Mouse (Mus musculus) kidney, adult 11 months (tissue): Measurements from ENCODE around the gene Zbtb38.
A peak's percentile ranks its signal among the peaks of the same experiment; 100 is the strongest.

ENCODE experiments used
- DNase-seq: peaks from one replicate; pipeline ENCODE4 v3.0.0; 2022

Zbtb38 gene

GRCm38 (mm10) chr9:96752603-96753114 is at the start of gene Zbtb38:
Gene Zbtb38 (minus strand): TSS chr9:96752831.
- DNase-seq, result peak; percentile 78

GRCm38 (mm10) chr9:96800131-96800825 is 47.6 kb upstream of the Zbtb38 start:
- no peak for DNase-seq

GRCm38 (mm10) chr9:96797311-96797710 is 44.7 kb upstream of the Zbtb38 start:
- no peak for DNase-seq

GRCm38 (mm10) chr9:96795399-96795928 is 42.8 kb upstream of the Zbtb38 start:
- no peak for DNase-seq

- DNase-seq, result no peak
Observed at GRCm38 (mm10) chr9:96794601-96795000, 42.0 kb upstream of the Zbtb38 start.

- DNase-seq, result no peak
Observed at GRCm38 (mm10) chr9:96792543-96792942, 39.9 kb upstream of the Zbtb38 start.

- no peak for DNase-seq
Observed at GRCm38 (mm10) chr9:96790389-96791007, 37.9 kb upstream of the Zbtb38 start.

- DNase-seq, result no peak
Observed at GRCm38 (mm10) chr9:96789906-96790305, 37.3 kb upstream of the Zbtb38 start.

GRCm38 (mm10) chr9:96787797-96788196 is 35.2 kb upstream of the Zbtb38 start:
- peak; percentile 38 for DNase-seq

GRCm38 (mm10) chr9:96785871-96786342 is 33.3 kb upstream of the Zbtb38 start:
- DNase-seq, result peak; percentile 18

- no peak for DNase-seq
Observed at GRCm38 (mm10) chr9:96785187-96785586, 32.6 kb upstream of the Zbtb38 start.

- no peak for DNase-seq
Observed at GRCm38 (mm10) chr9:96783667-96784066, 31.0 kb upstream of the Zbtb38 start.

GRCm38 (mm10) chr9:96783258-96783657 is 30.6 kb upstream of the Zbtb38 start:
- DNase-seq, result no peak

- DNase-seq, result no peak
Observed at GRCm38 (mm10) chr9:96782062-96782461, 29.4 kb upstream of the Zbtb38 start.

GRCm38 (mm10) chr9:96773146-96773545 is 20.5 kb upstream of the Zbtb38 start:
- DNase-seq, result no peak

- no peak for DNase-seq
Observed at GRCm38 (mm10) chr9:96770443-96770842, 17.8 kb upstream of the Zbtb38 start.

- no peak for DNase-seq
Observed at GRCm38 (mm10) chr9:96769651-96770050, 17.0 kb upstream of the Zbtb38 start.

- DNase-seq, result no peak
Observed at GRCm38 (mm10) chr9:96767874-96768273, 15.2 kb upstream of the Zbtb38 start.

- no peak for DNase-seq
Observed at GRCm38 (mm10) chr9:96766078-96766477, 13.4 kb upstream of the Zbtb38 start.

GRCm38 (mm10) chr9:96765410-96765809 is 12.8 kb upstream of the Zbtb38 start:
- no peak for DNase-seq

- DNase-seq, result no peak
Observed at GRCm38 (mm10) chr9:96763847-96764631, 11.4 kb upstream of the Zbtb38 start.

- DNase-seq, result no peak
Observed at GRCm38 (mm10) chr9:96763025-96763424, 10.4 kb upstream of the Zbtb38 start.
